Comparison of ENCODE assay signal across 27 mouse cellular contexts in genomic region chr8:107580879-107581278, GRCm38 (mm10).
"Had no signal": no experiment of that assay in that cellular context is flagged by ENCODE, and none has a peak within 500 bp of the region (broad histone marks: within the 10 kb centered on the region; RNA-seq: fewer than 3 reads in every experiment).

No protein-coding gene starts in this region.

- DNase-seq: left cerebral cortex, postnatal 4 days; liver; liver, embryonic 13.5 days; liver, postnatal 0 days; lung, adult 18-20 months; lung, adult 2 months; lung, embryonic 14.5 days; lung, postnatal 10 days; lung, postnatal 14 days; lung, postnatal 36 days; midbrain, embryonic 14.5 days had no signal

- H3K27ac ChIP-seq: limb, embryonic 10.5 days; limb, embryonic 12.5 days; limb, embryonic 13.5 days; limb, embryonic 15.5 days; liver, embryonic 12.5 days; liver, embryonic 13.5 days; liver, embryonic 14.5 days; liver, embryonic 15.5 days; lung, embryonic 15.5 days; macrophage; midbrain, embryonic 10.5 days; midbrain, embryonic 12.5 days; midbrain, embryonic 13.5 days; midbrain, embryonic 15.5 days; neural tube, embryonic 12.5 days had no signal

- H3K27me3 ChIP-seq: limb, embryonic 12.5 days; limb, embryonic 13.5 days; limb, embryonic 15.5 days; liver, embryonic 12.5 days; liver, embryonic 13.5 days; liver, embryonic 15.5 days; lung, embryonic 15.5 days; megakaryocyte, embryonic 14.5 days; midbrain, embryonic 12.5 days; midbrain, embryonic 13.5 days; midbrain, embryonic 15.5 days; neural tube, embryonic 12.5 days had no signal

- H3K9ac ChIP-seq: limb, embryonic 12.5 days; limb, embryonic 13.5 days; limb, embryonic 15.5 days; liver, embryonic 12.5 days; liver, embryonic 13.5 days; liver, embryonic 14.5 days; liver, embryonic 15.5 days; liver, postnatal 0 days; lung, embryonic 14.5 days; lung, embryonic 15.5 days; midbrain, embryonic 12.5 days; midbrain, embryonic 13.5 days; midbrain, embryonic 15.5 days; neural tube, embryonic 12.5 days had no signal

- H3K9me3 ChIP-seq: limb, embryonic 10.5 days; limb, embryonic 12.5 days; limb, embryonic 13.5 days; limb, embryonic 15.5 days; liver, embryonic 12.5 days; liver, embryonic 13.5 days; liver, embryonic 15.5 days; lung, embryonic 15.5 days; megakaryocyte, embryonic 14.5 days; midbrain, embryonic 10.5 days; midbrain, embryonic 12.5 days; midbrain, embryonic 13.5 days; midbrain, embryonic 15.5 days; neural tube, embryonic 12.5 days had no signal

- H3K4me3 ChIP-seq: limb, embryonic 10.5 days; limb, embryonic 12.5 days; limb, embryonic 13.5 days; limb, embryonic 15.5 days; liver, embryonic 12.5 days; liver, embryonic 13.5 days; liver, embryonic 15.5 days; lung, embryonic 15.5 days; megakaryocyte, embryonic 14.5 days; midbrain, embryonic 10.5 days; midbrain, embryonic 12.5 days; midbrain, embryonic 13.5 days; midbrain, embryonic 15.5 days; myocyte; neural tube, embryonic 12.5 days had no signal
